Mouse (Mus musculus): ENCODE results near the gene Hmgb1.

- TF ChIP-seq CTCF (IDR thresholded peaks at IDR 0.05; ENCODE audit: control insufficient read depth, insufficient read depth, insufficient replicate concordance, low read depth, low read length) (no peak), POLR2A (IDR thresholded peaks at IDR 0.05; ENCODE audit: control insufficient read depth, low read depth, low read length) (no peak)
These were observed 22.0 kb upstream of the Hmgb1 start for GRCm38 (mm10) chr5:149206286-149206685.
